Mouse (Mus musculus) cerebellum, postnatal 10 days (tissue): ENCODE results near the gene Henmt1.

Source experiments
- DNase-seq, 2 experiments: peaks; one replicate each; pipeline ENCODE4 v3.0.0; 2021; ENCODE audit warnings: mixed read lengths in 2 of 2

The Henmt1 gene

DNA sequence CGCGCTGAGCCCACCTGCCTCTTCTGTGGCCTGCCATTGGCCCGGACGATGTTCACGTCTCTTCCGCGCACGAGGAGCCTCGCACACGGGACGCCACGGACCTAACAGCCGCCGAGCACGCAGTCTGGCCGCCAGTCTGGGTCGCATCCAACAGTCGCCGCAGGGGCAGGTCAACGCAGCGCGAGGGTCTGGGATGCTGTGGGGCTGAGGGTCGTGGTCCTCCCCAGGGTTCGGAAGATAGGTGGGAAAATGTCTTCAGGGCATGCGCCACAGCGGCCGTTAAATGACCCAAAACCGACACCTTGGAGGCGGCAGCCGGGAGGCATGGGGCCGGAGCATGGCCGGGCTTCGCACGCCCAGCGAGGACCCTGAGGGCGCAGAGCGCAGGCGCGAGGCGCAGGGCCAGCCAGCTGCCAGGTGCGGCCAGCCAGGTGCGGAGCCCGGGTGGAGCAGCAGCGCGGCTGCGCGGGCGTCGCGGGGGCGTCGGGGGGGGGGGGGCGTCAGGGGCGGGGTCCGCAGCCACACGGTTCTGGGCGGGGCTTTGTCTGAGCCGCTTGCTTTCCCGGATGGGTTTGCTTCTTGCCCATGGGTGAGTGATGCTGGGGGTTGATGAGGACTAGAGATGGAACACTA, 444 bp downstream of the Henmt1 start, which contains the start of gene Gm9857:
Gene Gm9857 (minus strand): TSS at position 445 of the 633 bp plus-strand sequence.
- peak; percentile 65 to 66 for DNase-seq

- DNase-seq, result no peak
These were observed 1.3 kb downstream of the Henmt1 start for GRCm38 (mm10) chr3:108940996-108941395.

DNA sequence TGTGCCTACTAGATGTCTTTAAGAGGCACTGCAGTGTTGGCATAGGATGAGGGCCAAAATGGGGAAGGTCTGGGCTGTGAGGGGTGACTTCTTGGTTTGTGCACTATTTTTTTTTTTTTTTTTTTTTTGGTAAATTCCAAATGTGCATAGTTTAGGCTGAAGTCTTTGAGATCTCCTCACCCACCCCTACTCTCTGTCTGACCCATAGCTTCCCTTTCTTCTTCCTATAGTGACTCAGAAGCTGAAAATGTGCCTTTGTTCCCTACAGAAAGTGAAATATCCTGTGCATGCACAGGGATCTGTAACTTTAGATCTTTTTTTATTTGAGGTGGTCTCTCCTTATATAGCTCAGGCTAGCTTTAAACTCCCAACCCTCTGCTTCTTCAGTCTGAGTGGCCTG, 18.3 kb downstream of the Henmt1 start:
- no peak for DNase-seq

DNA sequence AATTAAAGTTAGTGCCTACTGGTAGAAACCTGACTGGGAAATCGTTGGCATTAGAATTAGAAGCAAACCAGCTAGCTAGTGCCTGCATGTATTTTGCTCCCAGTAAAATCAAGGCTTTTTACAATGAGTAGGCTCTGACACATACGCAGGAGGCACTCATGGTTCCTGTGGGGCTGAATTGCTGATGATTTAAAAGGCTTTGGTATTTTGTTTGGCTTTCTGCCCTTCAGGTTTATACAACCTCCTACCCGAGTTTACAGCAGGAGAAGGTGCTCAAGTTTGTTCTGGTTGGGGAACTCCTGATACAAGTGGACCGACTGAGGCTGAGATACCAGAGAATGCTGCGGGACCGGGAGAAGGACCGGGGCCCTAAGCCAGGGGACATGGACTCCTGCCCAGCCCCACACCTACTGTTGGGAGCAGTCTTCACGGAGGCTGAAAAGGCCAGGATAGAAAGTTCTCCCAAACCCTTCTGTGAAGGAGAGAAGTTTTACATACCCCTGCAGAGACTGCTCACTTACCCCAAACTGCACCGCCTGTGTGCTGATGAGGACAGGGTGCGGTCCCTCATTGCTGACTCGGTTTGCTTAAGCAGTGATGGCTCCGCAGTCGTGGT, 20.1 kb downstream of the Henmt1 start:
- DNase-seq, result peak; percentile 32 to 57

GRCm38 (mm10) chr3:108961226-108961625, 21.6 kb downstream of the Henmt1 start:
- DNase-seq, result peak; percentile 71 to 73

GRCm38 (mm10) chr3:108961655-108962054, 22.0 kb downstream of the Henmt1 start:
- no peak for DNase-seq

DNA sequence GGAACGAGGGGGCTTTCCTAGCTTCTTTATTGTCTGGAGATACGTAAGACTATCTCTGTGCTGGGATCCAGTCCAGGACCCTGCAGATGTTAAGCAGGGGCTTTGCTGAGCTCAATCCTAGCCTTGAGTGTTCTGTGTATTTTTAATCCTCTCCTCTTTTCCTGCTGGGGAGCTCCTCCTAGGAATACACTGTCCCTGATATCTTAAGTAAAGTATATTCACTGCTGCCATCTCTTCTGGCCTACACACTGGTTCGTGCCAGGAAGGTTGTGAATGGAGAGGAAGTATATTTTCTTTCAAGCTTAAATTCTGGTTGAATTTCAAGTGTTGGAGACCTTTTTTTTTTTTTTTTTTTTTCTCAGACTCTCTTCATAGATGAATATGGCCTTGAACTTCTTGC, 23.6 kb downstream of the Henmt1 start:
- no peak for DNase-seq

DNA sequence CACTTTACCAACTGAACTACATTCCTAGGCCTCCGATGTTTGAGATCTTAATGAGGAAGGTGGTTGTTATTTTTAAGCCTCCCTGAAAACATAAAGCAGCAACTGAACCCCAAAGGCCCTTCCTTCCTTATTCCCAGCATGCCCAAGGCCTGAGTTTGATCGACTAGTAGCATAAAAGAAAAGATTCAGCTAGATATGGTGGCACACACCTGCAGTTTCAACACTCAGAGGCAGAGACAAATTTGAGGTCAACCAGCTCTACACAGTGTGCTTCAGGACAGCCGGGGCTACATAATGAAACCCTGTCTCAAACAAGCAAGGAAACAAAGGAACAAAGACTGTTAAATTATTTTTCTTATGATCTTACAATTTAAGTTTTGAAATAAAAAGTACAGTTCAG, 24.1 kb downstream of the Henmt1 start:
- DNase-seq, result no peak

DNA sequence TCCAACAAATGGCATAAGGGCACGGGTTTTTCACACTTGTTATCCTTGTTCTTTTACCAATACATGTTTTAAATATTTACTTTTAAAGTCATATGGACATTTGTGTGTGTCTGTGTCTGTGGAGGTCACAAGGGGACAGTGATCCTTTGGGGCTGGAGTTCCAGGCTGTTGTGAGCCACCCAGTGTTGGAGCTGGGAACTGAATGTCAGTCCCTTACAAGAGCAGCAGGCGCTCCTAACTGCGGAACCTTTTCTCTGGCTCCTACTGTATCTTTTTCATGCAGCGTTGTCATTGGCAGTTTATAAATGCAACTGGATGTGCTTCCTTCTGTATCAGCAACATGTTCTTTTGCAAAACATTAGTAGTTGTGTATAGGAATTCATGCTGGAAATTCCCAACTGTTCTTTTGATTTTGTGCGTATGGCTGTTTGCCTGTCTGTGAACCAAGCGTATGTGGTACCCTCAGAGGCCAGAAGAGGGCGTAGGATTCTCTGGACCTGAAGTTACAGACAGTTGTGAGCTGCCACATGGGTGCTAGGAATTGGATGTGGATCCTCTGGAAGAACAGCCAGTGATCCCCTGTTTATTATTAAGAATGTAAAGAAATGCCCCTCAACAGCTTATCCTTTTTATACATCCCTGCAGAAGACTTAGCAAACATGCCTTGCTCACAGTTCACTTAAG, 24.8 kb downstream of the Henmt1 start:
- peak; percentile 42 to 49 for DNase-seq

GRCm38 (mm10) chr3:108966051-108966450, 26.4 kb downstream of the Henmt1 start:
- no peak for DNase-seq

DNA sequence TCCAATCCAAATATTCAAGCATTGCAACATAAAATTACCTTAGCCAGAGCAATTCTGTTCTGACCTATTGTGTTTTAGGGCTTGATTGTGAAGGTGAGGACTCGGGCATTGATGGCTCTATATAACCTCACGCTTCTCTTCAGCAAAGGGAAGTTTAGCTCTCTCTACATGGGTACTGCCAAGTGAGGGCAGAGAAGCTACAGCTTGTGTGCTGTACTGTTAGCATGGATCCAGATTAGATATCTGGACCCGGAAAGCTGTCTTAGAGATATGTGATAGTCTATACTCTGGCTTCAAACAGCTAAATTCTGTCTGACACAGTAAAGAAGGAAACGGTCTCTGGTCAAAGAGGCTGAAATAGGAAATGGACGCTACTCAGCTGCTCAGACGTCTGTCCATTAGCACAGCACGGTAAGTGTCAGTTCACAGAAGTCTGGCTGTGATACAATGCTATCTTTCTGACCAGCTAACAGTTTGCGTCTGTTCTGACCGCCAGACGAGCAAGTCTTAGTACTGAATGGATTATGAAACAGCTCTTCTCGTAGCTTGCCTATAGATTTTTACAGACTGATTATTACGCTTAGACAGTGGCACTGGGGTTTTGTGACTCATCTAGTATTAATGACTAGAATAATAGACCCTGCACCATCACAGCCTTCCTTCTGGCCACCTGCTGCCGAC, 34.4 kb downstream of the Henmt1 start:
- DNase-seq, result no peak

DNA sequence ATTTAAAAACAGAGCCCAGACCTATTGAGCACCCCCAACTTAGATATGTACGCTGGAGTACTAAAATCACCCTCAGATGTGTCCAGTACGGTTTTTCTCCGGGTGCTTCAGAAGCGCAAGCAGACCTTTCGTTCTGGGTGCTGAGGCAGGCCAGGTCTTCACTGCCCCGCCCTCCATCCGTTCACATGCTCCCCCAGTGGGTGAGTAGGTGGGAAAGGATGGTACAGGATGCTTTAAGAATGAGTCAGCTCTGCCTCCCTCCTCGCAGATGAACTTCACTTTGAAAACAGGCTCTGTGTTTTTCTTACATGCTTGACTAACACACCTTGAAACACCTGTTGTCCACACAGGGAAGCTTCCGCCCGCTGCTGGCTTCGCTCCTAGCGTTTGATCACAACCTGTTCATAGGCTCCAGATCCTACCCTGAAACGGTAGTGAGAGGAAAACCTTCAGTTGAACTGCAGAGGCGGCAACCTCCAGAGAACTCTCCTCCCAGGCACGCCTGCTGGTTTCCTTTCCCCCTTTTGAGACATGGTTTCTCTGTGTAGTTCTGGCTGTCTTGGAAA, 35.3 kb downstream of the Henmt1 start:
- DNase-seq, result no peak

DNA sequence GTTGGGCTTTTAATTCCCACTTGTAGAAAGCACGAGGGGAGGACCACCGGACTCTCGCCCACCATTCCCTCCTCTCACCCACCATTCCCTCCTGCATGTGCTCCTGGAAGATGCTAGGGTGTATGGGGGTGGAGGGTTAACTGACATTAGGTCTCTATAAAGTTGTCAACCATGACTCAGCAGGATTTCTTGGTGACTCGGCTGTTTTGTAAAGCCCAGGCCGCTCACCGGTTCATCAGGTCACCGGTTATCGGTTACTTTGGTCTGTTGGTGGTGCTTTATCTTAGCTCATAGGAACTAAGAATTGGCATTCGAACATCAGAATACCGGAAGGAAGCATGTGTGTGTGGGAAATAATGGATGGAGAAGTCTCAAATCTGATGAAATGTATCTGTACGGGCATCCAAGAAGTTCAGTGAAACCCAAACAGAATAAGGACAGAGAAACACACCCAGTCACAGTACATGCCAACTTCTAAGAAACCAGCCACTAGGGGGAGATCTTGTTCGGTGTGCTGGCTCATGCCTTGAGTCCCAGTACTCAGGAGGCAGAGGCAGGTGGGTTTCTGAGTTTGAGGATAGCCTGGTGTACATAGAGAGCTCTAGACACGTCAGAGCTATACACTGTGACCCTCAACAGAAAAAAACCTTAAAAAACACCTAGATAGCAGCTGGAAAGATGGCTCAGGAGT, 37.8 kb downstream of the Henmt1 start:
- no peak for DNase-seq

DNA sequence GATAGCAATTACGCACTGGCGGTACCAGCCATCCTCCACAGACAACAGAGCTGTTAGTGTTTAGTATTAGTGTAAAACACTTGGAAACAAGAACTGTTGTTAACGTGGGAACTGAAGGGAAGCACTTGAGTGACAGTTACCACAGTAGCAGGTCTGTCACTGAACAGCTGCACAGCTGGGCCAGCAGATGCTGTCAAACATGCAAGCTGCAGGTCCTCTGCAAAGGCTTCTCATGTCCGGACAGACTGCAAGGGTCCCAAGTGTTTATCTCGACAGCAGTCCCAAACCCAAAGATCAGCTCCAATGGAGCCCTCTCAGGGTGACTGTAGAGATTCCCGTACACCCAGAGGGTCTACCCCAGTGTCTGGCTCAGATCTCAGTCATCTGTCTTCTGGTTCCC, 42.3 kb downstream of the Henmt1 start:
- DNase-seq, result no peak

DNA sequence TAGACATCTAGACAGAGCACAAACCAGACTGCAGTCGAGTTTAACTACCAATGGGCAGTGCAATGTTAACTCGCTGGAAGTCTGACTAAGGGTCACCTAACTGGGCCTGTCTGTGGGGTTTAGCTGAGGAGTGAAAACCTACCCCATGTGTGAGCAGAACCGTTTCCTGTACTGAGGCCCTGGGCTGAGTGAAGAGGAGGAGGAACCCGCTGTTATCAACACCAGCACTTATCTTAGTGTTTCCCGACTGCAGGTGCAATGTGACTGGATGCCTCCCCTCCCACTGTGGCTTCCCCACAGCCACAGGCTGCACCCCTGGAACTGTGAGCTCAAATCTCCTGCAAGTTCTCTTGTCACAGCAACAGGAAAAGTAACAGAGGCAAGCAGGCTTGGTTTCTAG, 44.3 kb downstream of the Henmt1 start:
- no peak for DNase-seq

- DNase-seq, result peak; percentile 42 to 57
These were observed 46.9 kb downstream of the Henmt1 start for GRCm38 (mm10) chr3:108986534-108986933.

DNA sequence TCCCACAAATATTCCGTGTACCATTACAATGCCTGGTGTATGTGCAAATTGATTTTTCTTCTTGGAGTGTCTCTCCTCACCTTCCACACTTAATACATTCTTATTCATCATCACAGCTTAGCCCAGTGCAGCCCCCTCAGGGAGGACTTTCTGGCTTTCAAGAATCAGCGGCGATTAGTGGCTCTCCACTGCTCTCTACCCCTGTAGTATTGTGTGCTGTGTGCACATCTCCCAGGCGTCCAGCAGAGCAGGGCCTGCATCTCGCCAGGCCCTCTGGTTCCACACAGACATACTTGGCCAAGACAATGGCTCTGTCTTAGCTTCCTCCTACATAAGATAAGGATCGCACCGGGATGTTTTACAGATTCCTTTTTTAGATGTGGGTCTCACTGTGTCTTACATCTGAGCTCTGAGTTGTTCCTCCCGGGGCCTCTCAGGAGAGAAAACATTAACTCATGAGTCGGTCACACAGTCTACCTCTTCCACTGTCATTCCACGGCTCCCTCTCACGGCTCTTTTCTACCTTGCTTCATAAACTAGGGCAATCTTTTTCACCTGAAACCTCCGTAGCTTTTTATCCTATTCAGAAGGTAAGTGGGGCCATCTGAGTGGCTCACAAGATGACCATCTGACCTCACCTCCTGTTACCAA, 47.5 kb downstream of the Henmt1 start:
- no peak for DNase-seq

DNA sequence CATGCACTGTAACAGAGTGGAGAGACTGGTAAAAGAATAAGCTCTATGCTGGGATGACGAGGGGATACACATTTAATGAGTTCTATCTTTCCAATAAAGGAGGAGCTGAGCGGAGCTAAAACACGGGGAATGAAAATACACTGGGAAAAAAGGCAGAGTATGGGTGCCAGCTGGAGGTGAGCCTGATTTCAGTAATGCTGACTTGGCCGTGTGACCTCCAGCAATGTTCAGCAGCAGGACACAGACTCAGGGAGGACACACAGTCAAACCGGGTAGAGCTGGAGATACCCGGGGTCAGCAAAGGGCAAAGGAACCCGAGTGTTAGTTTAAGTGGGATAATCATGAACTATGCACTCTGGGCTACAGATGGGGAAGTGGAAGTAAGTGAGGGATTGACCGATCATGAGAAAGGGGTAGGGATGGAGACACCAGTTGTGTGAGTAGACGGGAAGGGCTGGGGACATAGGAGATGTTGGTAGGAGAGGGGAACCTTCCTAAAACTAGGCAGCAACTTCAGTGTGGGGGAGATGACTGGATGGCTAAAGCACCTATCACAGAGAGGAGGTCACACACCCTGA, 50.4 kb downstream of the Henmt1 start:
- DNase-seq, result no peak

DNA sequence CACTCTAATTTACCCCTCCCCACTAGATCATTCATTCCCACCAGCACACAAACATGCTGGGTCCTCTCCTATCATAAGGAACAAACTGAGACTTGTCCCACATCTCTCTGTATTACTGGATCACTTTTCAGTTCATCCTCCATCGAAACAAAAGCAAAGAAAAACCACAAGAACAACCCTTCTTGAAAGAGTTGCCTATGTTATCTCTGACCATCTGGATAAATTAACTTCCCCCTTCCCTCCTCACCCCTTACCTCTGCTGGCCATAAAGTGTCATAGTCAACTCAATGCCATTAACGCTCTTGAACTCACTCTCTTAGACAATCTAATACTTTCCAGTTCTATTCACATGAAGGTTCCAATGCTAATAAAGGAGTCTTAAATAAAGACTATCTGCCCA, 54.8 kb downstream of the Henmt1 start:
- DNase-seq, result no peak

GRCm38 (mm10) chr3:108995379-108995778, 55.7 kb downstream of the Henmt1 start:
- no peak for DNase-seq

DNA sequence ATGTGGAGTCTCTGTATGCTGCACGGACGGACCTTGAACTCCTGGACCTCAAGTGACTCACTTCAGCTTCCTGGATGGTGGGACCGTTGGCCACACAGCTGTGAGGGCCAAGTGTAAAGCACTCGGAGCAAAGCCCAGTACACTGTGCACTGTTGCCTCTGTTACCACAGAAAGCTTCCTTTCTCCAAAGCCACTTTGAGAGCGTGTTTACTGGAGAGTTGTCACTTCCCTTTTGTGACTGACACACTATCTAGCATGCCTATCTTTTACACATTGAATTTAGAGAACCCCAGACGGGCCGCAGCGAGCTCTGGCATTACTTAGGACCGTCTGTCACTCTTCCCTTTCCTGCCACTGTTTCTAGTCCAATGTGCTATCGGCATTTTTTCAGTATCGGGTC, 57.6 kb downstream of the Henmt1 start:
- no peak for DNase-seq

DNA sequence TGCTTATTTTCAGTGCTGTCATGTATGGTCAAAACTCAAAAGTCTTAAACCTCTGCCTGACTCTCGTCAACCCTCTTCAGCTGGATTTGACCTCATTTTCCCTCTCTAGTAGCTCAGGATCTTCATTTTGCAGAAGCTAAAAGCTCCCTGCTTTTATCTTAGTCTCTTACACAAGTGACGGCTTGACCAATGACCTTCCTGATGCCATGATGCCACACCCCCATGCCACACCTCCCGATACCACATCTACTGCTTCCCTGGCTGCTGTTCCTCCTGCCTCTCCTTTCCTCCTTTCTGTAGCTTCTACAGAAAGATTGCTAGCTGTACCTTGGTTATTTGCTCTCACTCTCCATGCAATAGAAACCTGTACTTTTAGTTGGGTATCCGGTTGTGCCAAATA, 58.1 kb downstream of the Henmt1 start:
- no peak for DNase-seq
